ENCODE assay signal across 17 mouse cellular contexts in the genomic region with DNA sequence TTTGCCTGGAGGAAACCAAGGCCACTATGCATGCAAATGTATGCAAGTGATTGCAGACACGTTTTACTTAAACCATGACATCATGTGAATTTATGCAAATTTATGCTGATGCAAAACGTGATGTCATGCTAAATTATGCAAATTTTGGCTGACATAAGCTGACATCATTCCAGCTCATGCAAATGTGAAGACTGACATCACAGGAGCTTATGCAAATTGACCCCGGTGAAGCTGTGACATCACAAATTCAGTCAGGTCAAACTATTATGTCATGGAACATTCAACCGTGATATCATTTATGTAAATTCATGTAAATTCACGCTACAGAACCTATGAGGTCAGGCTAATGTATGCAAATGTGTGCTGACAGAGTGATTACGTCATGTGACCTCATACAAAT. TPM values are rescaled to one million over a fixed set of nuclear protein-coding genes. Genes with fewer than 3 reads are reported as not detected.
DNase-seq lines count a peak whose midpoint lies in the region; ATAC-seq and TF ChIP-seq lines count a peak whose summit lies in the region.
"Had no signal": no experiment of that assay in that cellular context is flagged by ENCODE, and none has a peak within 500 bp of the region (broad histone marks: within the 10 kb centered on the region; RNA-seq: fewer than 3 reads in every experiment).

No protein-coding gene starts in this region.

- H3K4me2 ChIP-seq in limb, embryonic 14.5 days (replicated peaks; ENCODE audit: low read depth, low read length, severe bottlenecking) = no peak overlapping the region

- intact Hi-C loops in left cerebral cortex, adult 2 months (cut with DNase I) = no loop called here

- peak; percentile 2 for DNase-seq in limb, embryonic 14.5 days (ENCODE audit: low spot score)
- no peak for DNase-seq in limb, embryonic 10.5 days (ENCODE audit: low spot score)
- DNase-seq in mesoderm, embryonic 11.5 days (ENCODE audit: low read depth, low spot score) = peak; percentile 83
- no peak for DNase-seq in right cerebral cortex, postnatal 14 days
- DNase-seq in left cerebral cortex, adult 2 months (ENCODE audit: extremely low spot score in 1 of 2, low spot score in 2 of 2) = no peak
- DNase-seq: adrenal gland, adult 2 months; kidney, adult 2 months; liver, postnatal 0 days had no signal

- no peaks in the 10 kb centered on the region for H3K36me3 ChIP-seq in limb, embryonic 14.5 days (ENCODE audit: control insufficient read depth, insufficient read depth, low read length)
- H3K36me3 ChIP-seq in limb, embryonic 10.5 days = peaks cover 48% of the 10 kb centered on the region

- no peaks in the 10 kb centered on the region for H3K4me1 ChIP-seq in limb, embryonic 14.5 days (ENCODE audit: control insufficient read depth, insufficient read depth, low read length)
- H3K4me1 ChIP-seq in limb, embryonic 10.5 days = no peaks in the 10 kb centered on the region

- no peaks in the 10 kb centered on the region for H3K27me3 ChIP-seq in limb, embryonic 14.5 days (ENCODE audit: control insufficient read depth, insufficient read depth, low read length)
- H3K27me3 ChIP-seq in limb, embryonic 10.5 days (ENCODE audit: low read depth, poor library complexity, severe bottlenecking) = no peaks in the 10 kb centered on the region

- TF ChIP-seq CTCF in left cerebral cortex, adult 2 months (IDR thresholded peaks at IDR 0.05) = no peak

- WGBS in limb, embryonic 14.5 days = 82% methylated on average over 6 of the region's 6 CpGs
- 86% methylated on average over 6 of the region's 6 CpGs for WGBS in limb, embryonic 10.5 days

- ATAC-seq in limb, embryonic 14.5 days (ENCODE audit: low FRiP score, low read depth) = no peak
- ATAC-seq in CD4-positive, CD25-positive, alpha-beta regulatory T cell, adult 4 months = peak; percentile 8
- peak; percentile 6 for ATAC-seq in activated CD4-positive, CD25-positive, alpha-beta regulatory T cell, adult 4 months
- ATAC-seq: liver, postnatal 0 days had no signal

- H3K27ac ChIP-seq in limb, embryonic 14.5 days (replicated peaks; ENCODE audit: low read depth, low read length) = no peak overlapping the region
- H3K27ac ChIP-seq in limb, embryonic 10.5 days = no peak overlapping the region
- no peak overlapping the region for H3K27ac ChIP-seq in left cerebral cortex, adult 2 months

- TF ChIP-seq POLR2A in limb, embryonic 14.5 days (IDR thresholded peaks at IDR 0.05; ENCODE audit: borderline replicate concordance, extremely low read depth, insufficient read depth, insufficient read length) = no peak

- H3K9ac ChIP-seq in limb, embryonic 14.5 days (ENCODE audit: low read depth, low read length, severe bottlenecking) = no peak overlapping the region
- H3K9ac ChIP-seq: liver, postnatal 0 days had no signal

- no peak overlapping the region for H3K4me3 ChIP-seq in limb, embryonic 14.5 days (replicated peaks; ENCODE audit: low read length)
- no peak overlapping the region for H3K4me3 ChIP-seq in limb, embryonic 10.5 days
- no peak overlapping the region for H3K4me3 ChIP-seq in left cerebral cortex, adult 2 months

- H3K9me3 ChIP-seq in limb, embryonic 14.5 days (ENCODE audit: control insufficient read depth, low read length) = peaks cover 62% of the 10 kb centered on the region
- H3K9me3 ChIP-seq in limb, embryonic 10.5 days (replicated peaks) = peaks cover 45% of the 10 kb centered on the region

RNA-seq across cellular contexts. Expression of gene Il3ra, which starts 6.5 kb away (rescaled TPM):
- polyA plus RNA-seq in limb, embryonic 14.5 days (2012; rRNA removed) = 35.5 and 53.2 TPM in 2 replicates
- 4.4 and 6.0 TPM in 2 replicates for polyA plus RNA-seq in limb, embryonic 14.5 days (2014; fragmentation: Nextera tagmentation; extraction: Ambion mirVana)
- 2.9 and 4.1 TPM in 2 replicates for polyA plus RNA-seq in limb, embryonic 10.5 days (2016; fragmentation: Nextera tagmentation; extraction: Ambion mirVana)
- 10 to 100 TPM in 1 of 2 experiments, 1 to 10 TPM in 1; 5.1 to 12.1 TPM for polyA plus RNA-seq in CD4-positive, CD25-positive, alpha-beta regulatory T cell, adult 4 months (2017; shearing (Covaris generic))
- polyA plus RNA-seq in activated CD4-positive, CD25-positive, alpha-beta regulatory T cell, adult 4 months (2017; shearing (Covaris generic)) = 1 to 10 TPM; 8.2 to 8.5 TPM
- 1 to 10 TPM; 4.3 to 5.8 TPM for total RNA-seq in left cerebral cortex, adult 2 months (2021)

RNA-seq across cellular contexts. Expression of gene Olfr31, which starts 30.0 kb away (rescaled TPM):
- polyA plus RNA-seq in limb, embryonic 14.5 days (2012; rRNA removed) = not detected in 2 replicates
- polyA plus RNA-seq in limb, embryonic 14.5 days (2014; fragmentation: Nextera tagmentation; extraction: Ambion mirVana) = not detected in 2 replicates
- polyA plus RNA-seq in limb, embryonic 10.5 days (2016; fragmentation: Nextera tagmentation; extraction: Ambion mirVana) = not detected in 2 replicates
- under 1 TPM in 1 of 2 experiments, not detected in 1; 0.43 TPM for polyA plus RNA-seq in CD4-positive, CD25-positive, alpha-beta regulatory T cell, adult 4 months (2017; shearing (Covaris generic))
- not detected for polyA plus RNA-seq in activated CD4-positive, CD25-positive, alpha-beta regulatory T cell, adult 4 months (2017; shearing (Covaris generic))
- total RNA-seq in left cerebral cortex, adult 2 months (2021) = not detected
- total RNA-seq: adrenal gland, adult 2 months; common myeloid progenitor, adult 5-6 weeks; gastrocnemius, postnatal 4 days; heart, postnatal 10 days; megakaryocyte, adult 5-6 weeks had no signal
- polyA plus RNA-seq: adrenal gland, adult 2 months; kidney, adult 2 months; limb, embryonic 11.5 days; liver, postnatal 0 days; neural tube, embryonic 14.5 days had no signal

RNA-seq across cellular contexts. Expression of gene Olfr721-ps1, which starts 48.5 kb away (rescaled TPM):
- polyA plus RNA-seq in limb, embryonic 14.5 days (2012; rRNA removed) = not detected in 2 replicates
- polyA plus RNA-seq in limb, embryonic 14.5 days (2014; fragmentation: Nextera tagmentation; extraction: Ambion mirVana) = not detected in 2 replicates
- not detected in 2 replicates for polyA plus RNA-seq in limb, embryonic 10.5 days (2016; fragmentation: Nextera tagmentation; extraction: Ambion mirVana)
- not detected for polyA plus RNA-seq in CD4-positive, CD25-positive, alpha-beta regulatory T cell, adult 4 months (2017; shearing (Covaris generic))
- not detected for polyA plus RNA-seq in activated CD4-positive, CD25-positive, alpha-beta regulatory T cell, adult 4 months (2017; shearing (Covaris generic))
- total RNA-seq in left cerebral cortex, adult 2 months (2021) = not detected
- total RNA-seq: adrenal gland, adult 2 months; common myeloid progenitor, adult 5-6 weeks; gastrocnemius, postnatal 4 days; heart, postnatal 10 days; megakaryocyte, adult 5-6 weeks had no signal
- polyA plus RNA-seq: adrenal gland, adult 2 months; kidney, adult 2 months; limb, embryonic 11.5 days; liver, postnatal 0 days; neural tube, embryonic 14.5 days; testis, adult 2 months had no signal

Comparison
In these comparisons a context has a peak if more than half of its experiments do, and no peak if none do; other contexts are left out.
1. DNase-seq: peak in limb, embryonic 14.5 days (single experiment) and mesoderm, embryonic 11.5 days (single experiment); none in limb, embryonic 10.5 days (single experiment), right cerebral cortex, postnatal 14 days (single experiment) and left cerebral cortex, adult 2 months (0 of 2).